Mouse (Mus musculus) liver, postnatal 0 days (tissue): ENCODE data around the gene Nolc1.

Experiments used
- CTCF ChIP-seq: sonication (generic); IDR thresholded peaks from 2 replicates; pipeline ENCODE4 v1.5.1; 2016; ENCODE audit warnings: antibody characterized with exemption, low read depth
- EP300 ChIP-seq: IDR thresholded peaks from 2 replicates; pipeline ENCODE4 v1.6.1; 2016; ENCODE audit warnings: antibody characterized with exemption, low read depth, mild to moderate bottlenecking

- TF ChIP-seq EP300 = no peak
- no peak for TF ChIP-seq CTCF
Observed at GRCm38 (mm10) chr19:46132577-46132976, 56.9 kb downstream of the Nolc1 start.
